Mouse (Mus musculus): ENCODE measurements around the gene Lbhd1. TPM values are rescaled to one million over a fixed set of nuclear protein-coding genes. Genes with fewer than 3 reads are reported as not detected.

Gene Lbhd1
- total RNA-seq, 2 experiments from 2014 or later: 4.8 to 10.3 TPM

Small RNA genes lying within 50 kb of the gene (microRNA-seq; reads per million reads assigned to microRNA genes)
- gene Mir5136 (ENCODE audit: borderline replicate concordance in 2 of 2): 0 to 0.74 reads per million in 2 experiments

Other genes with a start within 250 kb of the Lbhd1 start
- gene Chrm1, start 219.9 kb upstream of the Lbhd1 start, total RNA-seq (2021): not detected
- gene Slc3a2, start 160.4 kb upstream of the Lbhd1 start, total RNA-seq (2021): 10 to 100 TPM; 26.7 to 34.6 TPM
- gene Wdr74, start 147.9 kb upstream of the Lbhd1 start, total RNA-seq (2021): 10 to 100 TPM; 16.9 to 18.2 TPM
- gene 1700092M07Rik, start 143.0 kb upstream of the Lbhd1 start, total RNA-seq (2021): not detected
- 10 to 100 TPM; 20.9 to 21.6 TPM for gene Stx5a, start 142.3 kb upstream of the Lbhd1 start, total RNA-seq (2021)
- 10 to 100 TPM; 32.4 to 33.8 TPM for gene Nxf1, start 126.7 kb upstream of the Lbhd1 start, total RNA-seq (2021)
- 10 to 100 TPM; 82.8 to 87.5 TPM for gene Tmem223, start 112.7 kb upstream of the Lbhd1 start, total RNA-seq (2021)
- gene Tmem179b, start 109.3 kb upstream of the Lbhd1 start, total RNA-seq (2021): 1 to 10 TPM; 8.3 to 9.8 TPM
- gene Taf6l, start 97.3 kb upstream of the Lbhd1 start, total RNA-seq (2021): 1 to 10 TPM; 4.8 to 5.8 TPM
- gene Polr2g, start 85.2 kb upstream of the Lbhd1 start, total RNA-seq (2021): 10 to 100 TPM; 29.3 to 34.7 TPM
- gene Zbtb3, start 81.2 kb upstream of the Lbhd1 start, total RNA-seq (2021): under 1 TPM; 0.43 to 0.56 TPM
- gene Ttc9c, start 64.4 kb upstream of the Lbhd1 start, total RNA-seq (2021): 10 to 100 TPM; 10.9 to 13.1 TPM
- 10 to 100 TPM; 34.7 to 38.6 TPM for gene Hnrnpul2, start 63.7 kb upstream of the Lbhd1 start, total RNA-seq (2021)
- not detected for gene AC129217.1, start 54.0 kb upstream of the Lbhd1 start, total RNA-seq (2021)
- gene Bscl2, start 46.3 kb upstream of the Lbhd1 start, total RNA-seq (2021): 10 to 100 TPM; 15.7 to 20.8 TPM
- gene Gng3, start 44.5 kb upstream of the Lbhd1 start, total RNA-seq (2021): not detected
- gene Lrrn4cl, start 33.0 kb upstream of the Lbhd1 start, total RNA-seq (2021): 10 to 100 TPM in 1 of 2 experiments, 1 to 10 TPM in 1; 6.8 to 10.9 TPM
- 100 to 1,000 TPM; 190 to 208 TPM for gene Ubxn1, start 12.2 kb upstream of the Lbhd1 start, total RNA-seq (2021)
- gene Uqcc3, start 2.8 kb upstream of the Lbhd1 start, total RNA-seq (2021): 10 to 100 TPM; 50.8 to 57.0 TPM
- not detected for gene Gm49403, start 198 bp downstream of the Lbhd1 start, total RNA-seq (2021)
- 10 to 100 TPM; 13.1 to 18.0 TPM for gene 1810009A15Rik, start 5.1 kb downstream of the Lbhd1 start, total RNA-seq (2021)
- not detected for gene Gm49416, start 5.2 kb downstream of the Lbhd1 start, total RNA-seq (2021)
- 1 to 10 TPM; 8.3 to 9.4 TPM for gene Ints5, start 9.3 kb downstream of the Lbhd1 start, total RNA-seq (2021)
- 10 to 100 TPM; 23.1 to 25.9 TPM for gene Ganab, start 14.3 kb downstream of the Lbhd1 start, total RNA-seq (2021)
- 10 to 100 TPM; 27.2 to 28.3 TPM for gene B3gat3, start 36.6 kb downstream of the Lbhd1 start, total RNA-seq (2021)
- gene Rom1, start 45.6 kb downstream of the Lbhd1 start, total RNA-seq (2021): 10 to 100 TPM in 1 of 2 experiments, 1 to 10 TPM in 1; 6.7 to 18.4 TPM
- 1 to 10 TPM; 6.0 to 7.2 TPM for gene Eml3, start 45.8 kb downstream of the Lbhd1 start, total RNA-seq (2021)
- 10 to 100 TPM; 19.5 to 21.9 TPM for gene Mta2, start 58.1 kb downstream of the Lbhd1 start, total RNA-seq (2021)
- 1 to 10 TPM; 5.7 to 7.2 TPM for gene Tut1, start 70.1 kb downstream of the Lbhd1 start, total RNA-seq (2021)
- gene Eef1g, start 83.3 kb downstream of the Lbhd1 start, total RNA-seq (2021): 100 to 1,000 TPM; 464 to 492 TPM
- 100 to 1,000 TPM; 183 to 204 TPM for gene Ahnak, start 105.6 kb downstream of the Lbhd1 start, total RNA-seq (2021)
- not detected for gene Scgb1a1, start 204.2 kb downstream of the Lbhd1 start, total RNA-seq (2021)

All from gastrocnemius, postnatal 25 days (tissue).